Mouse (Mus musculus): ENCODE data around the gene Asb9.

Gene Asb9

GRCm38 (mm10) chrX:164505709-164506498 is at the start of gene Asb9:
Gene Asb9, plus strand, starts transcription at chrX:164506327.
- DNase-seq (ENCODE audit: extremely low spot score, low read depth, low spot score) = no peak

GRCm38 (mm10) chrX:164459205-164459878 is 46.8 kb upstream of the Asb9 start:
- no peak for DNase-seq (ENCODE audit: extremely low spot score, low read depth, low spot score)

- DNase-seq (ENCODE audit: extremely low spot score, low read depth, low spot score) = no peak
Observed at GRCm38 (mm10) chrX:164502258-164502657, 3.9 kb upstream of the Asb9 start.

GRCm38 (mm10) chrX:164507068-164507467 is 941 bp downstream of the Asb9 start:
- no peak for DNase-seq (ENCODE audit: extremely low spot score, low read depth, low spot score)

GRCm38 (mm10) chrX:164508728-164509127 is 2.6 kb downstream of the Asb9 start:
- no peak for DNase-seq (ENCODE audit: extremely low spot score, low read depth, low spot score)

- DNase-seq (ENCODE audit: extremely low spot score, low read depth, low spot score) = no peak
Observed at GRCm38 (mm10) chrX:164522138-164522537, 16.0 kb downstream of the Asb9 start.

- DNase-seq (ENCODE audit: extremely low spot score, low read depth, low spot score) = no peak
Observed at GRCm38 (mm10) chrX:164526566-164526965, 20.4 kb downstream of the Asb9 start.

GRCm38 (mm10) chrX:164541436-164542317 is 35.5 kb downstream of the Asb9 start:
- DNase-seq (ENCODE audit: extremely low spot score, low read depth, low spot score) = peak; percentile 31

- DNase-seq (ENCODE audit: extremely low spot score, low read depth, low spot score) = no peak
Observed at GRCm38 (mm10) chrX:164570195-164570594, 64.1 kb downstream of the Asb9 start.

GRCm38 (mm10) chrX:164576967-164577366 is 70.8 kb downstream of the Asb9 start:
- DNase-seq (ENCODE audit: extremely low spot score, low read depth, low spot score) = no peak

Data from hindlimb bud, embryonic 11.5 days (tissue).